Mouse (Mus musculus) urinary bladder, postnatal 25 days (tissue): ENCODE data around the gene Grm8.

Experiments
- DNase-seq: peaks from one replicate; pipeline ENCODE4 v3.0.0; 2022; ENCODE audit warnings: low spot score

The Grm8 gene

GRCm38 (mm10) chr6:28135001-28135401, at the start of gene Grm8:
Gene Grm8 (minus strand): TSS chr6:28135178.
- no peak for DNase-seq

- DNase-seq = no peak
Observed at GRCm38 (mm10) chr6:28169851-28170539, 35.0 kb upstream of the Grm8 start.

GRCm38 (mm10) chr6:28160399-28160798, 25.4 kb upstream of the Grm8 start:
- no peak for DNase-seq

- no peak for DNase-seq
Observed at GRCm38 (mm10) chr6:28146445-28146844, 11.5 kb upstream of the Grm8 start.

GRCm38 (mm10) chr6:28142332-28142731, 7.4 kb upstream of the Grm8 start:
- DNase-seq = no peak

- DNase-seq = peak; percentile 61
Observed at GRCm38 (mm10) chr6:28135411-28136233, 644 bp upstream of the Grm8 start.

- DNase-seq = no peak
Observed at GRCm38 (mm10) chr6:28134251-28134801, 652 bp downstream of the Grm8 start.

- no peak for DNase-seq
Observed at GRCm38 (mm10) chr6:28133206-28134063, 1.5 kb downstream of the Grm8 start.

GRCm38 (mm10) chr6:28132056-28132455, 2.9 kb downstream of the Grm8 start:
- no peak for DNase-seq

- DNase-seq = no peak
Observed at GRCm38 (mm10) chr6:28128871-28129270, 6.1 kb downstream of the Grm8 start.

GRCm38 (mm10) chr6:28115519-28115918, 19.5 kb downstream of the Grm8 start:
- DNase-seq = no peak

- no peak for DNase-seq
Observed at GRCm38 (mm10) chr6:28114916-28115315, 20.1 kb downstream of the Grm8 start.

- DNase-seq = no peak
Observed at GRCm38 (mm10) chr6:28111551-28111950, 23.4 kb downstream of the Grm8 start.

- no peak for DNase-seq
Observed at GRCm38 (mm10) chr6:28102608-28103316, 32.2 kb downstream of the Grm8 start.

GRCm38 (mm10) chr6:28100001-28100400, 35.0 kb downstream of the Grm8 start:
- no peak for DNase-seq

- no peak for DNase-seq
Observed at GRCm38 (mm10) chr6:28092511-28092910, 42.5 kb downstream of the Grm8 start.

GRCm38 (mm10) chr6:28091836-28092235, 43.1 kb downstream of the Grm8 start:
- no peak for DNase-seq

GRCm38 (mm10) chr6:28090981-28091380, 44.0 kb downstream of the Grm8 start:
- DNase-seq = no peak

- DNase-seq = no peak
Observed at GRCm38 (mm10) chr6:28075534-28075933, 59.4 kb downstream of the Grm8 start.

GRCm38 (mm10) chr6:28074470-28074869, 60.5 kb downstream of the Grm8 start:
- DNase-seq = no peak

GRCm38 (mm10) chr6:28051966-28052365, 83.0 kb downstream of the Grm8 start:
- no peak for DNase-seq
